Mouse (Mus musculus) intestine, embryonic 16.5 days (tissue): Measurements from ENCODE around the gene Tnfsf8. TPM values are rescaled to one million over a fixed set of nuclear protein-coding genes. Genes with fewer than 3 reads are reported as not detected.

ENCODE experiments used
- ATAC-seq: fragments of 200-750 bp; cut with Nextera tagmentation; 2 replicates; pipeline ENCODE4 v1.8.0; 2017; ENCODE audit warnings: moderate TSS enrichment, moderate library complexity
- H3K27ac ChIP-seq: fragments of 300-500 bp; sonication (generic); 2 replicates; pipeline ENCODE4 v1.5.1; 2014; ENCODE audit warnings: mild to moderate bottlenecking, low read length
- H3K27me3 ChIP-seq: fragments of 300-500 bp; sonication (generic); replicated peaks from 2 replicates; pipeline ENCODE4 v1.6.1; 2014; ENCODE audit warnings: low read length, control low read depth, mixed read lengths; ENCODE audit not compliant: control insufficient read depth, insufficient read depth
- H3K36me3 ChIP-seq: fragments of 300-500 bp; sonication (generic); 2 replicates; pipeline ENCODE4 v1.6.1; 2014; ENCODE audit warnings: low read length, control low read depth; ENCODE audit not compliant: control insufficient read depth, insufficient read depth
- H3K4me1 ChIP-seq: fragments of 300-500 bp; sonication (generic); 2 replicates; pipeline ENCODE4 v1.6.1; 2014; ENCODE audit warnings: low read length, control low read depth, mixed read lengths; ENCODE audit not compliant: control insufficient read depth, insufficient read depth
- H3K4me2 ChIP-seq: fragments of 300-500 bp; sonication (generic); 2 replicates; pipeline ENCODE4 v1.6.1; 2014; ENCODE audit warnings: low read depth, low read length, control low read depth
- H3K4me3 ChIP-seq: fragments of 300-500 bp; sonication (generic); 2 replicates; pipeline ENCODE4 v1.5.1; 2014; ENCODE audit warnings: mild to moderate bottlenecking, low read length
- H3K9ac ChIP-seq: fragments of 300-500 bp; sonication (generic); 2 replicates; pipeline ENCODE4 v1.6.1; 2014; ENCODE audit warnings: low read depth, low read length
- H3K9me3 ChIP-seq: fragments of 300-500 bp; sonication (generic); 2 replicates; pipeline ENCODE4 v1.6.1; 2016; ENCODE audit warnings: low read length, control low read depth; ENCODE audit not compliant: control insufficient read depth
- WGBS: fragments of 180-500 bp; shearing (Covaris S2); extraction: QIAGEN DNeasy Blood & Tissue Kit; methylation state at CpG from one replicate; pipeline ENCODE4 v1.1.7; 2014; 5-methylcytosine and 5-hydroxymethylcytosine counted together
- polyA plus RNA-seq: library from polyadenylated mRNA; unstranded; fragments of >200 nt; fragmentation: Nextera tagmentation; extraction: Ambion mirVana; gene quantifications from 2 replicates; pipeline ENCODE4 v1.2.1, GENCODE M21; 2015

Tnfsf8 gene
- polyA plus RNA-seq: 0.04 TPM in 2 replicates

GRCm38 (mm10) chr4:63860688-63861540 is at the start of gene Tnfsf8:
Tnfsf8 (minus strand) TSS chr4:63861347.
- H3K27me3 ChIP-seq: no peaks in the 10 kb centered on the region
- no peak within 1 kb of the TSS for H3K4me3 ChIP-seq
- ATAC-seq: no peak
- no peaks in the 10 kb centered on the region for H3K9me3 ChIP-seq
- no peak within 1 kb of the TSS for H3K4me2 ChIP-seq
- 85% methylated on average over 19 of the region's 19 CpGs for WGBS
- no peaks in the 10 kb centered on the region for H3K4me1 ChIP-seq
- H3K27ac ChIP-seq: no peak within 1 kb of the TSS
- H3K36me3 ChIP-seq: no peaks in the 10 kb centered on the region
- H3K9ac ChIP-seq: no peak within 1 kb of the TSS

- Histone ChIP-seq H3K36me3 (no peaks in the 10 kb centered on the region), H3K27ac (no peak overlapping the region), H3K9me3 (no peaks in the 10 kb centered on the region), H3K4me1 (no peaks in the 10 kb centered on the region), H3K27me3 (no peaks in the 10 kb centered on the region), H3K4me3 (no peak overlapping the region), H3K9ac (no peak overlapping the region), H3K4me2 (no peak overlapping the region)
- 94% methylated on average over 1 of the region's 1 CpGs for WGBS
- no peak for ATAC-seq
Measured at GRCm38 (mm10) chr4:63908511-63908910, 47.4 kb upstream of the Tnfsf8 start.

GRCm38 (mm10) chr4:63907473-63907872 is 46.3 kb upstream of the Tnfsf8 start:
- H3K4me3 ChIP-seq: no peak overlapping the region
- H3K4me2 ChIP-seq: no peak overlapping the region
- H3K9me3 ChIP-seq: no peaks in the 10 kb centered on the region
- no peaks in the 10 kb centered on the region for H3K36me3 ChIP-seq
- no peak overlapping the region for H3K27ac ChIP-seq
- no peak for ATAC-seq
- H3K4me1 ChIP-seq: no peaks in the 10 kb centered on the region
- H3K27me3 ChIP-seq: no peaks in the 10 kb centered on the region
- no peak overlapping the region for H3K9ac ChIP-seq

- 62% methylated on average over 3 of the region's 3 CpGs for WGBS
- ATAC-seq: no peak
- H3K36me3 ChIP-seq: no peaks in the 10 kb centered on the region
- no peaks in the 10 kb centered on the region for H3K27me3 ChIP-seq
- no peak overlapping the region for H3K27ac ChIP-seq
- H3K9me3 ChIP-seq: no peaks in the 10 kb centered on the region
- H3K4me2 ChIP-seq: no peak overlapping the region
- no peak overlapping the region for H3K9ac ChIP-seq
- H3K4me3 ChIP-seq: no peak overlapping the region
- H3K4me1 ChIP-seq: no peaks in the 10 kb centered on the region
Measured at GRCm38 (mm10) chr4:63906050-63906449, 44.9 kb upstream of the Tnfsf8 start.

- Histone ChIP-seq H3K4me3 (no peak overlapping the region), H3K4me2 (no peak overlapping the region), H3K9ac (no peak overlapping the region), H3K9me3 (no peaks in the 10 kb centered on the region), H3K27me3 (no peaks in the 10 kb centered on the region), H3K36me3 (no peaks in the 10 kb centered on the region), H3K27ac (no peak overlapping the region), H3K4me1 (no peaks in the 10 kb centered on the region)
- WGBS: 77% methylated on average over 10 of the region's 10 CpGs
- no peak for ATAC-seq
Measured at GRCm38 (mm10) chr4:63899081-63899523, 38.0 kb upstream of the Tnfsf8 start.

GRCm38 (mm10) chr4:63897152-63897551 is 36.0 kb upstream of the Tnfsf8 start:
- Histone ChIP-seq H3K27me3 (no peaks in the 10 kb centered on the region), H3K4me1 (no peaks in the 10 kb centered on the region), H3K27ac (no peak overlapping the region), H3K4me3 (no peak overlapping the region), H3K9me3 (no peaks in the 10 kb centered on the region), H3K9ac (no peak overlapping the region), H3K4me2 (no peak overlapping the region), H3K36me3 (no peaks in the 10 kb centered on the region)
- no peak for ATAC-seq

GRCm38 (mm10) chr4:63886156-63886555 is 25.0 kb upstream of the Tnfsf8 start:
- Histone ChIP-seq H3K4me2 (no peak overlapping the region), H3K27me3 (no peaks in the 10 kb centered on the region), H3K27ac (no peak overlapping the region), H3K9me3 (no peaks in the 10 kb centered on the region), H3K36me3 (no peaks in the 10 kb centered on the region), H3K4me3 (no peak overlapping the region), H3K9ac (no peak overlapping the region), H3K4me1 (no peaks in the 10 kb centered on the region)
- no peak for ATAC-seq
- 67% methylated on average over 2 of the region's 2 CpGs for WGBS

- no peak for ATAC-seq
- Histone ChIP-seq H3K9ac (no peak overlapping the region), H3K4me1 (no peaks in the 10 kb centered on the region), H3K27me3 (no peaks in the 10 kb centered on the region), H3K4me3 (no peak overlapping the region), H3K4me2 (no peak overlapping the region), H3K27ac (no peak overlapping the region), H3K9me3 (no peaks in the 10 kb centered on the region), H3K36me3 (no peaks in the 10 kb centered on the region)
- WGBS: 76% methylated on average over 2 of the region's 2 CpGs
Measured at GRCm38 (mm10) chr4:63876720-63877119, 15.6 kb upstream of the Tnfsf8 start.

GRCm38 (mm10) chr4:63875480-63875879 is 14.3 kb upstream of the Tnfsf8 start:
- Histone ChIP-seq H3K4me2 (no peak overlapping the region), H3K9me3 (no peaks in the 10 kb centered on the region), H3K27me3 (no peaks in the 10 kb centered on the region), H3K9ac (no peak overlapping the region), H3K4me1 (no peaks in the 10 kb centered on the region), H3K27ac (no peak overlapping the region), H3K4me3 (no peak overlapping the region), H3K36me3 (no peaks in the 10 kb centered on the region)
- WGBS: 86% methylated on average over 3 of the region's 3 CpGs
- no peak for ATAC-seq

- Histone ChIP-seq H3K27ac (no peak overlapping the region), H3K27me3 (no peaks in the 10 kb centered on the region), H3K9ac (no peak overlapping the region), H3K36me3 (no peaks in the 10 kb centered on the region), H3K4me2 (no peak overlapping the region), H3K9me3 (no peaks in the 10 kb centered on the region), H3K4me1 (no peaks in the 10 kb centered on the region), H3K4me3 (no peak overlapping the region)
- ATAC-seq: no peak
- WGBS: 90% methylated on average over 1 of the region's 1 CpGs
Measured at GRCm38 (mm10) chr4:63870678-63871077, 9.5 kb upstream of the Tnfsf8 start.
